Mouse (Mus musculus) common myeloid progenitor, adult 5-6 weeks (primary cell): ENCODE measurements around the gene Nup50. TPM values are rescaled to one million over a fixed set of nuclear protein-coding genes. Genes with fewer than 3 reads are reported as not detected.

Experiments used
- ATAC-seq: replicated peaks from 2 replicates; pipeline ENCODE4 v1.8.0; 2016; ENCODE audit warnings: low read depth, mild to moderate bottlenecking, moderate TSS enrichment, inconsistent platforms; ENCODE audit not compliant: poor library complexity, severe bottlenecking
- total RNA-seq: library from RNA; stranded (forward); fragments of 200-1000, 187-1606 nt; gene quantifications from 2 replicates; pipeline ENCODE4 v1.2.3, GENCODE M21; 2017

Gene Nup50
- total RNA-seq, 1 experiment from 2014 or later = 98.3 TPM

DNA sequence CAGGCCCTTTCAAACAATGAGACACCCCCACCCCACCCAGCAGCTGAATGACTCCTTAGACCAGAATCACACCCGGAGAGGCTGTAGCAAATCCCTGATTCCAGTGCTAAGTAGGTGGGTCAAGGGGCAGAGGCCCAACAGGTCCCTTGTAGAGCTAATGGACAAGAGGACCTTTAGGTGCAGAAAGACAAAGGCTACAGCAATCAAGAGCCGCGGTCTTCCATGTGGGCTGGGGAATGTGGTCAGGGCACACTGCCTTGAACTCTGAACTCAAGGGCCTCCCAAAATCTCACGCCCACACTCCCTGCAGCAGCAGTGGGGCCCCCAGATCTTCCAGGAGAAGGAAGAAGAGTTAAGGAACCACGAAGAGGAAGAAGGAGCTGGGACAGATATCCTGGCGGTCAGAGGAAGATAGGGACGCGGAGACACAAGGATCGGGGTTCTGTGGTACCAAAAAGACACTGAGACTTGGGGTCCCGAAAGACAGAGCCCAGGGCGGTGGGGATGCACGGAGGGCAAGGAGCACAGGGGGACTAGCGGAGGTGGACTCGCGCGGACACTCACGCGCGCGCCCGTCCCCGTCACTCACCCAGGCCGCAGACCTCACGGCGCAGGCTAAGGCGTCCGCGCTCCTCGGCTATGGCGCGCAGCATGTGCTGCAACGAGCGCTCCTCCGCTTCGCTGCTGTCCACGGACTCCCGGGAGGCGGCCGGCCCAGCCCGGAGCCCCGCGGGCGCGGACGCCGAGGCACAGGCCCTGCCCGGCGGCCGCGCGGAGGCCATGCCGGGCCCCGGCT, 64.0 kb downstream of the Nup50 start:
- ATAC-seq = peak; percentile 15; the same call in 1 of the 2 replicates

DNA sequence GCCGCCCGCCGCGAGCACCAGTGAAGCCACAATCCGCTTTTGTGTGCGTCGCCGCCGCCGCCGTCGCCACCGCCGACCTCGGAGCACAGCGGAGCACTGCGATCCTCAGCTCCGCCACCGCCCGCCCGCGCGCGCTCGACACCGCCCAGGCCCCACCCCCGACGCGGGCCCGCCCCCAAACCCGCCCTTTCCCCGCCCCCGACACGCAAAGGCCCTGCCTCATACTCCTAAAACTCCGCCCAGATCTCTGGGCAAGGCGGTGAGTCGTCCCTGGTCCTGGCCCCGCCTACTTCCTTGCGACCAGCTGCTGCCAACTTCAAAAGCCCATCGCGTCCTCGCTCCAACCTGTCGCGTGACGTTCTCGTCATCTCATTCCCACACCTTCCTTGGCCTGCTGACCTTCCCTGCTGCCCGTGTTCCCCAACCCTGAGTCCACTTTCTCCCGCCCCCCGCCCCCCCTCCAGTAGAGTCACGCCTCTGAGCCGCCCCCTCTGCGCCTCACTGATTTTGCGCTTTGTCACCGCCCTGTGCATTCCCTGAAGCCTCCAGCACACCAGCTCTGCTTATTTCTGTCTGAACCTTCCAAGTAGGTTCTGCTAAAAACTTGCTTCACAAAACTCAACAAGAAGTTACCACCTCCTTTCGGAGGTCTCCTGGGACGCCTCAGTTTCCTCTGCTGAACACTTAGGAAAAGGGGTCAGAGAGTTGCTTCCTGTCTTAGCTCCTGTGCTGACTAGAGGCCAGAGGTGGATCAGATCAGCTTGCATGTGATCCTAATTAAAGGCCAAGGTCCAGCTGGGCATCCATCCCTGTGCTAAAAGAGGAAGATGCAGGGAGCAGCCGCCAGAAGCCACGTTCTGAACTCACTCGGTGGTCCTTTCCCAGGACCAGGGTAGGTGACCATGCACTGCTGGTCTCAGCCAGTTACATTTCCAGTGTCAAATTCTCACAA, 64.9 kb downstream of the Nup50 start, which contains the start of gene 5031439G07Rik:
5031439G07Rik (minus strand) TSS at position 678 of the 952 bp plus-strand sequence.
- peak; percentile 83 for ATAC-seq

DNA sequence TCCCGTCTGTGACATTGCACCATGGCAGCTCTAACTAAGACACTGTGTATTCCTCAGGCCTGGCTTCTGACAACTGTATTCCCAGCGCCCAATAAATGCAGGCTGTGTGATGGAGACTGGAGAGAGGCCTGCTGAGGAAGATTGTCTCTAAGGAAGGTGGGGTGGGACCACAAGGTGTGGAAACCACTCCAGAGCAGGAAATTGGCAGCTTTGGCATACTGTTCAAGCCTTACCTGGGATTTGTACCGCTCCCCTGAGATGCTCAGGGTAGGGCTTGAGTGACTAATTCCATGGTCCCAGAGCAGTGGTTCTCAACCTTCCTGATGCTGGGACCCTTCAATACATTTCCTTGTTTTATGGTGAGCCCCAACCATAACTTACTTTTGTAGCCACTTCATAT, 65.9 kb downstream of the Nup50 start:
- no peak for ATAC-seq

DNA sequence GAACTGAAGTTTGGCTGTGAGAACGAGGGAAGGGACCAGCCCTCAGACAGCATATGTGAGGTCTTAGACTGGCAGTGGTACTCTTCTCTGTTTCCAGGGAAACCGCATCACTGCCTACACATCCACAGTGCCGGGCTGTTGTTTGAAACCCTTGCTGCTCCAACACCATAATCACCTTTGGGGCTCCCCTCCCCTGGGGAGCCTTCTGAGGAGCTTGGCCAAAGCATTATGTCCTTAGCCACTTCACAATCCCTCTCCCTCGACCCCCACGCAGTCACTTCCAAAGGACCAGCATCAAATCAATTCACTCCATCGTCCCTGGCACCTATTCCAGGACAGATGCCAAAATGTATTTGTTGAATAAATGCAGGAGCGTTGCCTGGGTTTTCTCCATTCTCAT, 66.6 kb downstream of the Nup50 start:
- no peak for ATAC-seq

Other genes with a start within 250 kb of the Nup50 start
- gene Arhgap8, start 203.4 kb upstream of the Nup50 start, total RNA-seq = not detected in 2 replicates
- gene Phf21b, start 67.4 kb upstream of the Nup50 start, total RNA-seq = 5.3 TPM in 1 of 2 replicates, not detected in the other
- 0.27 and 0.53 TPM in 2 replicates for gene Gm29666, start 3.4 kb upstream of the Nup50 start, total RNA-seq
- gene 5031439G07Rik, start 65.1 kb downstream of the Nup50 start, total RNA-seq = 8.3 and 13.3 TPM in 2 replicates
- gene Upk3a, start 93.7 kb downstream of the Nup50 start, total RNA-seq = not detected in 2 replicates
- gene Fam118a, start 105.5 kb downstream of the Nup50 start, total RNA-seq = 6.5 and 9.0 TPM in 2 replicates
- 0.82 TPM in 1 of 2 replicates, not detected in the other for gene Smc1b, start 208.6 kb downstream of the Nup50 start, total RNA-seq
- gene Ribc2, start 208.7 kb downstream of the Nup50 start, total RNA-seq = not detected in 2 replicates